Mouse (Mus musculus): Measurements from ENCODE around the gene Rims3. TPM values are rescaled to one million over a fixed set of nuclear protein-coding genes. Genes with fewer than 3 reads are reported as not detected.
A peak's percentile ranks its signal among the peaks of the same experiment; 100 is the strongest.

The Rims3 gene
- total RNA-seq, 4 experiments from 2014 or later, result 10.5 to 20.5 (median 15.0) TPM

DNA sequence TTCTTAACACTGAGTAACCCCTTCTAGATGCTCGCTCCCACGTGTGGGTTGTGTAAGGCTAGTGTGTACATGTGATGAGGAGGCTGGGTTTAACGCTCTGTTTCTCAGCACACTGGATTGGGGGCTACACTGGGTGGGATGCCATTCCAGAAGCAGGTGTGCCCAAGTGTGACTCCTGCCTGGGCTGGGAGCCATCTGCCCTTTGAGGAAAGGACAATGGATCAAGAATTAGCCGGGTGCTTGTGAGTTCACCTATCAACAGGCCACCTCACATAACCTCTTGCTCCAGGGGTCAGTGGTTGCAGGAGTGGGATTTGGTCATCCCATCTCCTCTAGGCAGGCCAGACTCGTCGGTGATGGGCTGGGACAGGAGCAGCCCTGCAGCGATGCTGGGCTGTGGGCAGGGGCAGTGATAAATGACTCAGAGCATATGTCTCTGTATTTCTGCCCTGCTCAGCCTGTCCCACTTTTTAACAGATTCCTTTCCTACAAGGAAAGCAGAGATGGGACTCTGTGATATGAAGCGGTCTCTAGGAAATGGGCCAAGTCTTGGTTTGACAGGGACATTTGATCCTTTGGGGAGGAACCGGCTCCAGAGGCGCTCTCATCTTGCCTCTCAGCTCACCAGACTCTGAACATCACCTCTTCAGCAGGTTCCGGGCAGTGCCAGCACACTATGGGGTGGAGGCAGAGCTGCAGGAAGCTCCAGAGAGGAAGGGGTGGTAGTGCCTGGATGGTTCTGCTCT lies 39.2 kb downstream of the Rims3 start:
- no peak for DNase-seq

DNA sequence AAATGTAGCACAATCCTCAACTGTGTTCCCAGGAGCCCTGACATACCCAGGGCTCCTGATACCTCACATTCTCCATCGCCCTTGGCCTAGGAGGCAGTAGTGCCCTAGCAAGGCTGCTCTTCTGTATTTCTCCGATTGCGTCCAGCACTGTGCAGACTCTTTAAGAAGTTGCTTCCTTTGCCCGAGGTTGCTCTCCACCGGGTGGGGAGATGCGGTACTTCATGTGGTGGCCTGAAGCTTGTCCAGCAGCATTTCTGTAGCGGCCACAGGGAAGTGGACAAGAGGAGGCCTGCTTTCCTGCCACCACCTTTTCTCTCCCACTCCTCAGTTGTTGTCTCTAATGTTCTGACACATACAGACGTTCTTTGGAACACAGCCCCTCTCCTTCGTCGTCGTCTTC lies 40.0 kb downstream of the Rims3 start:
- no peak for DNase-seq

DNA sequence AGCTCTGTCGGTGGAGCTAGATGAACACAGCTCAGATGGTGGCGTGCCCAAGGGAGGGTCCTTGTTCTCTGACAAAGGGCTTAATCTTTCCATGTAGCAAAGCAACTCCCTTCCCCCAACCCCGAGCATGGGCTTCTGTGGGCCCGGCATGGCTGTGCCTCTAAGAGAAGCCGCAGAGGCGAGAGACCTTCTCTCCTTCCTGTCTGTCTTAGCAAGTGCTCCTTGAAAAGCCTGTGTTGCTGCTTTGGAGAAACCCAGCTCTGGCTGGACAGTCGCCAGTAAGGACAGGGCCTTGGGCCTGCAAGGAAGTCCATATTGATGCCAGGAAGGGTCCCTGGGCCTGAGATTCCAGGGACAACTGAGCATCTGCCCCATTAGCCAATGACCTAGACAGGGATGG lies 40.6 kb downstream of the Rims3 start:
- DNase-seq, result no peak

DNA sequence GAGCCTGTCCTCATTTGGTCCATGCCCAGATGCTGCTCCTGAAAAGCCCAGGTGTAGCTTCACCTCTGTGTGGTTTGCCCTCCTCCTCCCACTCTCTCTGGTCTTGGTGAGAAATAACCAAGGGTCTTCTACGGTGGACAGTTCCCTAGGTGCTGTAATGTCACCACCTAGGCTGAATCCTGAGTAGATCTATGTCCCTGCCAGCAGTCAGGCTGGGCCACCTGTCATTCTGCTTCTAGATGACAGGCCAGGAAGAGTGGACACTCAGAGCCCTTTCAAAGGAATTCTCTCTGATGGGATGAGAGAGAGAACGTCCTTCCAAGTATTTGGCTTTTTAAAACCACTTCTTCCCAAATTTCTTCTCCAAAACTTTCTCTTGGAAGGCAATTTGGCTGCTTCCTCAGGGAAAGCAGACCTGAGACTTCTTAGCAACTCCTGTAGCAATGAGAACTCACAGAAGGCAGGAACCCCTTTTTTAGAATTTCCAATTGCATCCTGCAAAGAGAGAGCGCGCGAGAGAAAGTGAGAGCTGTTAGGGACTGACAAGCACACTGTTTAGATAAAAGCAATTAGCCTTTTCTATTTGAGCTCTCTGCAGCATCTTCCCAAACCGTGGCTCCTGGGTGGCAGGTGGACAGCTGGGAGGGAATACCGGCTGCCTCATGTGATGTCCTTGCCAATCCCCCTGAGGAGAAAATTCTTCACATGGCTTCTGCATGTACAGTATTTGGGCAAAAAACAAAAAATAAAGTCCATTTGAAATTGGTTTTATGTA lies 41.4 kb downstream of the Rims3 start:
- no peak for DNase-seq

DNA sequence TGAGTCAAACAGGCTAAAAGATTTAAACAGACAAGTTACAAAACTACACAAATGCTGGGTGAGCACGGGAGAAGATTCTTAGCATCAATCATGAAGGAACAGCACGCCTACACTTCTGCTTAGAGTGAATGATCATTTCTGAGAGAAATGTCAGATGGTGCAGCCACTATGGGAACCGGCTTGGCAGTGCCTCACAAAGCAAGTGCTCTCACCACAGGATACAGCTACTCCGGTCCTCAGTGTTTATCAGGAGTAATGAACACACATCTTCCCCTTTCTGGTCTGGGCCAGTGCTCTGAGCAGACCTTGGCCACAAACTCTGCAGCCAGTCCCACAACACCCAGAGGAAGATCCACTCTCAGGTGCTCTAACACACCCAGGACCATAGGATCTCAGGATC lies 49.9 kb downstream of the Rims3 start:
- no peak for DNase-seq

DNA sequence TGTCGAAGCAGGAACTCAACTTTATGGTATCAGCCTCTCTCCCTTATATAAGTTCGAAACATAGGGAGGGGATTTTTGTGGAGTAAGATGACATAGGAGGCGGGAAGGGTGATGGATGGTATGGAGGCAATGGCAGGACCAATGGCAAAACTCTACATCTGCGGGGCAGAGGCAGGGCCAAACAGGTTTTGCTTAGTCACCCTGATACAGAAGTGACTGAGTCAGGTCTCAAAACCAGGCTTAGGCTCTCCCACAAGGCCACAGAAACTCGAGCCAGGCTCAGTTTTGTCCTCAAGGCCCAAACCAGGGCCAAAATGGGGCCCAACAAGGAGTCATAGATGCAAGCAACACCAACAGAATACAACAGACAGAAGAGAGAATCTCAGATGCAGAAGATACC lies 51.0 kb downstream of the Rims3 start:
- no peak for DNase-seq

DNA sequence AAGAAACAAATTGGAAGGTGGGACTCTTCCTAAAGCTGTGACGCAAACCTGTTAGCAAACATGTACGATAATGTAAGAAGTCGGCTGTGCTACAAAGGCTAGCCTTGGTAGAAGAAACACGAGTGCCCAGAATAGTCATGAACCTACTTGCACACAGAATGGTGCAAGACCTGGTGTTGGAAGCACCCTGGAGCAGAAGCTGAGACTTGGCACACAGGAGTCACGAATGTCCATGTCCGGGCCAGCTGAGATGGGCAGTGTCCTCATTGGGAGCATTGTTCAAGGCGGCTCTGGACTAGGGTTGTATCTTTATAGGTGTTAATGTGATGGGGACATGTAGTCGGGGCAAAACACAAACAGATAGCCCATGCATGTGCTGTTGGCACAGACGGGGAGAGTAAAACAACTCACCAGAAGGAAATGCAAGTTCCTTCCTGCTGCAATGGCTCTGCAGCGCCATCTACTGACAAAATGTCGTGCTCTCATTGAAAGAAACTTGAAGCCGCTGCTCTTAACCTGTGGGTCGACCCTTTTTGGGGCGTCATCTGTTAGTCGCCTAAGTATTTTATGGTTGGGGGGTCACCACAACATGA lies 55.0 kb downstream of the Rims3 start:
- DNase-seq, result no peak

DNA sequence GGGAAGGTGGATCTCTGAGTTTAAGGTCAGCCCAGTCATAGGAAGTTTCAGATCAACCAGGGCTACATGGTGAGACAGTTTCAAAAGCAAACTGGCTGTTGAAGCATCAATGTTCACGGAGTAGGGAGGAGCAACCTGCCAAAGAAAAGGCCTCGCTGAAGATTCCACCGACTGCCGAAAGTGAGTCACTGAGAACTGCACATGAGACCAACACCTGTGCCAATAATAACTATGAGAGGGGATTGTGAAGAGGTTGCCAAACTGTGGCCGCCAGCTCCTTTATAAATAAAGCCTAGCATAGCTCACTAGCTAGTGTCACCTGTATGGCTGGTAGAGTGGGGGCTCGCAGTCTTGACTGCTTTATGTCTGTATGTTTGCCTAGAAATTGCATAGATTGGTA lies 56.5 kb downstream of the Rims3 start:
- no peak for DNase-seq

DNA sequence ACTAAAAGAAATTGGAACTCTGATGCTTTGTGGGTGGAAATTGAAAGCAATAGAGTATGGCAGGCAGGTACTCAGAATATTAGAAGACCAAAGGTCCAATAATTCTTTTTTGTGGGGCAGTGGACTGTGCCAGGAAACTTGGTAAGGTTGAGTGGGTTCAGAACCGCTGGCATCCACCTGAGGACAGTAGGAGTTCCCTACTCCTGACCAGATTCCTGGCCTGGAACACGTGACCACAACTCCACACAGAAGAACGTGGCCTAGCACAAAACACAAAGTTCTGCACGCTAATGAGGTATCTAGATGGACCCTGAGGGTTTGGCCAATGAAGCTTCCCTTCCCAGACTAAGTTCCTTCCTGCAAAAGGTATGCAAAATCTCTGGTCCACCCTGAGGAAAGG lies 58.2 kb downstream of the Rims3 start:
- no peak for DNase-seq

DNA sequence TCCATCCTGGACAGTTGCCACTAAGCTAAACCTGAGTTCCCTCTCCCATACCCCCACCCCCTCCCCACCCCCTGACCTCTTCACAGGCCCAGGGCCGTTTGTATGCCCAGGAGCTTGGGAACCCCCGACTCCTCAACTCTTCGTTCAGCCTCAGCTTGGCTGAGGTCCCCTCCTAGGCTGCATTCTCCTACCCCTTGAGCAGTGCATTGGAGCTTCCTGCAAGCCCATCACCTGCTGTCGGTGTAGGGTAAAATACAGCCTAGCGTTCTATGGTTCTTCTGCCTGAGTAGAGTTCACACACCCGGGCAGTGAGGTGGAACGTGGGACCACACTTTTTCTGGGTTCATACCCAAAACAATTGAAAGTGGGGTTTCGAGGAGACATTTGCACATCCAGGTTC lies 58.8 kb downstream of the Rims3 start:
- DNase-seq, result no peak

DNA sequence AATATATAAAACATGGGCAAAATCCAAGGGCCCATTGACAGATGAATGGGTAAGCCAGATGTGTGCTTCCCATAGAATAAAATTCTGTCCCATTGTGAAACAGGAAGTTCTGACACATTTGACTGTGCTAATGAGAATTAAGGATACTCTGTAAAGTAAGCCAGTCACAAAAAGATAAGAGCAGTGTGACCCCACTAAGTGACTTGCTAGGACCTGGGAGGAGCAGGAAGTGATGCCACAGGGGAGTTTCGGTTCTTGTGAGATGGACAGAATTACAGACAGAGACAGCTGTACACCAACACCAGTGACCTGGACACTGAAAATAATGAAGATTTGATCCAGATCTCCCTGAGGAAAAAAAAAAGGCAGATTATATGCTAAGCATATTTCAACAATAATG lies 59.2 kb downstream of the Rims3 start:
- no peak for DNase-seq

DNA sequence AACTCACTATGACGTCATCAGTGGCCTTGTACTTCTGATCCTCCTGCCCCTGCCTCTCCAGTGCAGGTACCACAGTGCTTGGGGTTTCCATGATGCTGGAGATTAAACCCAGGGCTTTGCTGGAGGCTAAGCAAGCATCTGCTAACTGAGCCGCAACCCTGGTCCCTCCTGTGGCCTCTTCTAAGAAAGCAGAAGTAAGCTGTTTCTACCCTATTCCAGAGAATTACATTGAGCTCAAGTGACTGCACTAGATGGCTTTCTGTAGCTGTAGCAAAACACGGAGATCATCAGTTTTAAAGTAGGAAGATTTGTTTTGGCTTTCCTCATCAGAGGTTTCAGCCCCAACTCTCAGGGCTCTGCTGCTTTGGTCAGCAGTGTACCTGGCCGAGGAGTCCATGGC lies 59.9 kb downstream of the Rims3 start:
- no peak for DNase-seq

DNA sequence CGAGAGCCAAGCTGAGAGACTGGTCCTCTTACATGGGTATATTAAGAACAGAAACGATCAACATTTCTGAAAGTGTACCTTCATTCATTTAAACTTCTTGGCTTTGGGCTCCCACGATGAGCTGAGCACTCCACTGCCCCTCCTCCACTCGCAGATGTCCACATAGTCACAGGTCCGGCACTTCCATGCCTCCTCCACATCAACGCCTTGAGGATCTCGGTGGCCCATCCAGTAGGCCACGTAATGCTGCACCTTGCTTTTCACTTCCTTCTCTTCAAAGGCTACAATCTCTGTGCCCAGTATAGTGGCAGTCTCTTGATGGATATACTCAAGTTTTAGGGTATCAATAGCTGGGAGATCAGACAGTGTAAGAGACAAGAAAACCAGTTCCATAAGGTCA lies 66.8 kb downstream of the Rims3 start:
- no peak for DNase-seq

DNA sequence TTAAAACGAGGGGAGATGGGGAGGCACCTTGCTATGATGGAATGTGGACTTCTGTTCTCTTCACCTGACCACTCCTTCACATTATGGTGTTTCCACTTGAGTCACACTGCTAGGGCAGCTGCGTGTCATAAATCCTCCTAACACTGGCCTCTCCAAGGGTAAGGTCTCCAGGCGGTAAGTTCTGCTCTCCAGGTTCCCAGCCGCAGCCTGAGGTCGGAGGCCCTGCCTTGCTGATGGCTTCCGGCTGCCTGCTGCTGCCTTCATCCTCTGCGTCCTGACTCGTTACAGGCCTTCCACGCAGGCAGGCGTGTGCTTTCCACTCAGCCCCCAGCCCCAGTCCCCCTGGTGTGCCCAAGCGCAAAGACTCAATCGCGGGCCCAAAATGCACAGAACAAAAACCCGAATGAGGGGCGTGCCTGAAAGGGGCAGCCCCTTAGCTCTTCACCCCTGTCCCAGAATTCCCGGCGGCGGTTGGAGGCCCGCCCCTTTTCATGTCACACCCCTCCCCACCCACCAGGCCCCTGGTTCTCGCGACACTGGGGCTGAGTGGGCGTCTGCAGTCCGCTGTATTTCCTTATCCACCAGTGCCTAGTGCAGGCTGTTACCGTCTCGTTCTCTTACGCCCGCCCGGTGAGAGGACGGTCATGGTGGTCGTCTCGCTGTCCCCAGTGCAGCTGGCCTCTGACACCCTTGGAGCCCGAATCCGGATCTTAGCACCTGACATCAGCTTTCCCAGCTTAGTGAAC lies 70.1 kb downstream of the Rims3 start, which contains the start of gene Exo5:
Gene Exo5 (minus strand): TSS at position 464 of the 746 bp plus-strand sequence.
- peak; percentile 86 for DNase-seq

DNA sequence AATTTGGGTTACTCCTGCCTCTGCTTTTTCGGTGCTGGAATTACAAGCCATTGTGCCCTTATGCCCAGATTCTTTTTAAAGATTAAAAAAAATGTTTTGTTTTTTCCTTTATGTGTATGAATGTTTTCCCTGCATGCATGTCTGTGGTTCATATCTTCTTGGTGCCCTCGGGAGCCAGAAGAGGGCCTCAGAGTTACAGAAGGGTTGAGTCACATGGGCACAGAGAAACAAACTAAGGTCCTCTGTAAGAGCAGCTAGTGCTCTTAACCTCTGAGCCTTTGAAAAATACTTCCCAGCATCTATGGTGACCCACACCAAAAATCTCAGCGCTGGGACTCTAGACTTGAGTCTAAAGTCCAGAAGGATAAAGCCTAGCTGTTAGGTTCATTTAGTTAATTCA lies 70.8 kb downstream of the Rims3 start:
- DNase-seq, result no peak

DNA sequence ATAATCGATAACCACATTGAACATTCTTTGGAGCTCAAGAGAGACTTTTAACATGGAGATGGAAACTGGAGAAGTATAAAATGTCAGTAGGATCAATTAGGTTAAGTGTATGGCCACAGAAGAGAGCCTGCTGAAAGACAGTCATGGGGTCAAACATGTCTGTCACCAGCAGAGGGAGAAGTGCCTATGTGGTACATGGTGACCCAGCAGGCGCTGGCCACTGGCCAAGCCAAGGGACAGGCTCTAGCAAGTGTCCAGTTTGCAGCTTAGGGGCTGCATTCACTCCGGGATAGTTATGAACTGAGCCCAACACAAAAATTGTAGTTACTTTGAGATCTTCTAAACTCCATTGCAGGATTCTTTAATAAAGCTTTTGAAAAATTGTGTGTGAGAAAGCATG lies 74.1 kb downstream of the Rims3 start:
- no peak for DNase-seq

DNA sequence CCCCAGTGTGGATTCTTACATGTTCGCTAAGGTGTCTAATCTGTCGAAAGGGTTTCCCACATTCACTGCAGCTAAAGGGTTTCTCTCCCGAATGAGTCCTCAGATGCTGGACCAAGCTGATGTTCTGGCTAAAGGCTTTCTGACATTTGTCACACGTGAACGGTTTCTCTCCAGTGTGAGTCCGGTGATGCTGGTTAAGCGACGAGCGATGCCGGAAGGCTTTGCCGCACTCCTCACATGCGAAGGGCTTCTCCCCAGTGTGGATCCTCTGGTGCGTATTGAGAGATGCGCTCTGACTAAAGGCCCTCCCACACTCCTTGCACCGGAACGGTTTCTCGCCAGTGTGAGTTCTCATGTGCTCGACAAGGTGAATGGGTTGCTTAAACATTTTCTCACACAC lies 76.1 kb downstream of the Rims3 start:
- DNase-seq, result no peak

DNA sequence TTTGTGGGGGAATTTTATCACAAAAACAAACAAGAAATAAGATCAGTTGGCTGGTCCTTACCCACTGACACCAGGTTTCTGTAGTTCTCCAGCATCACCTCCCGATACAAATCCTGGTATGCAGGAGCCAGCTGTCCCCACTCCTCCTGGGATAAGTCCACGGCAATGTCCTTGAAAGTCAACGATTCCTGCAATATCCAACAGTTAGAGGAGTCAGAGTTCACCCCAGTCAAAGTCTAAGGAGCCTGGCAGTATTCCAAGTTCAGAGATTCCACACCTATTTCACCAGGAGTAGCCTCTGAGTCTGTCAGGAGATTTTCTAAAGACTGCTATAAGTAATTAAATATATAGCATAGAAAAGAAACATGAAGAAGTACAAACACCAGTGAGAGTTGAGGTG lies 80.4 kb downstream of the Rims3 start:
- no peak for DNase-seq

Small RNA genes within 50 kb of the gene (microRNA-seq; reads per million reads assigned to microRNA genes)
- gene Gm23936, result 0 reads per million in 2 experiments

Other genes with a start within 250 kb of the Rims3 start
- gene Cited4, start 188.2 kb upstream of the Rims3 start, total RNA-seq (2022), result 10 to 100 TPM in 2 of 4 experiments, 1 to 10 TPM in 2; 9.6 to 19.4 (median 12.6) TPM
- gene Kcnq4, start 106.2 kb upstream of the Rims3 start, total RNA-seq (2022), result 1 to 10 TPM; 1.8 to 3.5 (median 2.9) TPM
- 10 to 100 TPM; 53.7 to 65.7 (median 59.4) TPM for gene Nfyc, start 23.2 kb upstream of the Rims3 start, total RNA-seq (2022)
- gene Exo5, start 70.2 kb downstream of the Rims3 start, total RNA-seq (2022), result 10 to 100 TPM in 2 of 4 experiments, 1 to 10 TPM in 2; 7.9 to 13.4 (median 10.7) TPM
- gene Zfp69, start 96.9 kb downstream of the Rims3 start, total RNA-seq (2022), result 1 to 10 TPM; 1.5 to 3.4 (median 2.9) TPM
- gene Smap2, start 162.4 kb downstream of the Rims3 start, total RNA-seq (2022), result 10 to 100 TPM; 36.5 to 42.7 (median 40.3) TPM
- under 1 TPM; 0.40 to 0.78 (median 0.57) TPM for gene Col9a2, start 184.6 kb downstream of the Rims3 start, total RNA-seq (2022)
- 10 to 100 TPM; 54.8 to 69.9 (median 57.0) TPM for gene Zmpste24, start 243.4 kb downstream of the Rims3 start, total RNA-seq (2022)